Mouse (Mus musculus) frontal cortex, postnatal 14 days (tissue): Measurements from ENCODE around the gene Dcaf11.
A peak's percentile ranks its signal among the peaks of the same experiment; 100 is the strongest.

Source experiments
- DNase-seq, 2 experiments: peaks; one replicate each; pipeline ENCODE4 v3.0.0; 2022; ENCODE audit warnings: low spot score in 2 of 2

Gene Dcaf11

DNA sequence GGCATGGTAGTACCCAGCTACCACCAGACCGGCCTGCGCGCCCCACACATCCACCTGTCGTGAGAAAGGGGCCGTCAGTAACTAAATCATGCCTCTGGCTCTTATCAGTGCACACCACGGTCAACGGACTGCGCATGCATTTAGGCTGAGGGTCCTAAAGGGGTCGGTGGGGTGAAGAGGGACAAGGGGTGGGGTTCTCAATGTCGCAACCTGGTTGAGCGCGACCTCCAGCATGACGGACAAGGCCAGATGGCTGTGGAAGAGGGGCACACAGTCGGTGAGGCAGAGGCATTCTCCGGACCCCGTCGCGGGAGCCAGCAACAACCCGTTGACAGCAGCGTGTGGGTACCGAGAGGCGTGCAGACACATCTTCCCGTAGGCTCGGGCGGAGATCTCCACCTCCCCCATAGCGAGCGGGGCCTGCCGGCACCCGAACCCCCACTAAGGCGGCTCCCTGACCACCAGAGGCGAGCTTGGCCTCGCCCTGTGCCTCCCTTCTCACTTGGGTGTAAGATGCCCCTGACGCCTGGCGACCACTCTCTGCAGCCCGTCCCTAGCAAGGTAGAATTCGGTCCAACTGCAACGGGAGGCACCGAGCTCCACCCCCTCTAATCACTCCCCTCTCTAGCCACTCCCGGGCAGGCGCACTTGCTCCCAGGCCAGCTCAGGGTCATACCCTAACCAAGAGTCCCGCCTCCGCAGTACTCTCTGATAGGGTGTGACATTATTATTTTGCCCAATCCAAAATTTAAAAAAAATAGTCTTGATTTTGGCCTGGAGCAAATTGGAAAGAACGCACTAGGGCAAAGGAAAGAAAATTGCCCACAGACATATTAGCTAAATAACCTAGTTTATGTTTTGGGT, 25.1 kb downstream of the Dcaf11 start, which contains the start of gene Emc9:
Emc9 (minus strand) TSS at position 601 of the 864 bp plus-strand sequence.
- peak in 1 of 2 experiments; percentile 48 for DNase-seq

DNA sequence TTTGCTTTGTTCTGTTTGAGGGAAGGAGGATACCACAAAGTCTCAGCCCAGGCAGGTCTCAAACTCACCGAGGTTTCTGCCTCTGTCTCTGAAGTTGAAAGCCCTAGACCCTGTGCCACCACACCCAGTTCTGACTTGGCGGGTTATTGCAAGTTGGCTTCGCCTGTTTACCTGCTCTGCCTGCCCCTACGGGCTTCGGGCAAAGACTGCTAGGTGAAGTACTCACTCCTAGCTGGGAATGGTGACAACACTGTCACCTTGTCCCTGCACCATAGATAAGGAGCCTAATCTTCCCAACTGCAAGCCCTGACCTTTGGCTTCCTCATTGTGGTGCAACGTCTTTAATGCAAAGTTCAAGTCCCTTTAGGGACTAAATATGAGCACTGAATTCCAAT, 25.8 kb downstream of the Dcaf11 start:
- DNase-seq: no peak

DNA sequence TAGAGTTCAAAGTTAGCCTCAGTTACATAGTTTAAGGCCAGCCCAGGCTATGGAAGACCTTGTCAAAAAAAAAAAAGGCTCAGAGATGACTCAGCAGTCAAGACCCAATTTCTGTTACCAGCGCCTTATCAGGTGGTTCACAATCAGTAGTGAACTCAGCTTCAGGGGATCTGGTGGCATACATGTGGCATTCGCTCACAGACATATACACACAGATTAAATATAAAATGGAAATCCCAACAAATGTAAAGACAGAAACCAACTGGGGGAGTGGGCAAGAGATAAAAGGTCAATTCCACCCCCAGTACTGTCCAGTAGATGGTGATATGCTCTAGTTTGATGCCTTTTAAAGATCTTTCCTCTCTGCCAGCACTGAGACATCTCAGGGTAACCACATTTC, 26.3 kb downstream of the Dcaf11 start:
- DNase-seq: no peak

DNA sequence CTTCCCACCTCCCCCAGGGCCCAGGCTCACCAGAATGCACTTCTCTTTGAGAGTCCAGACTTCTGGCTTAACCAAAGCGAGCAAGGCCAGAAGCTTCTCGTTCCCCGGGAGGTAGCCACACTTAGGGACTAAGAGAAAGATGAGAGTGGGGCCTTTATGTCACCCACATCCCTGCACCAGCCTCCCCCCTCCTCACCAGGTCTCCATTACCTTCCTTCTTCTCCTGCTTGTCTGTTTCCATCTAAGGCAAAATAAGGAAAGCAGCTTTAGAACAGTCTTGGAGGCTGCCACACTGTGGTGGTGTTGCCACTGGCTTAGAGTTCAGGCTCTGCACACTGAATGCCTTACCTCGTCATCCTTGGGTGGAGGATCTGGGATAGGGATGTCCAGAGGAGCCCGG, 29.5 kb downstream of the Dcaf11 start:
- DNase-seq: no peak

DNA sequence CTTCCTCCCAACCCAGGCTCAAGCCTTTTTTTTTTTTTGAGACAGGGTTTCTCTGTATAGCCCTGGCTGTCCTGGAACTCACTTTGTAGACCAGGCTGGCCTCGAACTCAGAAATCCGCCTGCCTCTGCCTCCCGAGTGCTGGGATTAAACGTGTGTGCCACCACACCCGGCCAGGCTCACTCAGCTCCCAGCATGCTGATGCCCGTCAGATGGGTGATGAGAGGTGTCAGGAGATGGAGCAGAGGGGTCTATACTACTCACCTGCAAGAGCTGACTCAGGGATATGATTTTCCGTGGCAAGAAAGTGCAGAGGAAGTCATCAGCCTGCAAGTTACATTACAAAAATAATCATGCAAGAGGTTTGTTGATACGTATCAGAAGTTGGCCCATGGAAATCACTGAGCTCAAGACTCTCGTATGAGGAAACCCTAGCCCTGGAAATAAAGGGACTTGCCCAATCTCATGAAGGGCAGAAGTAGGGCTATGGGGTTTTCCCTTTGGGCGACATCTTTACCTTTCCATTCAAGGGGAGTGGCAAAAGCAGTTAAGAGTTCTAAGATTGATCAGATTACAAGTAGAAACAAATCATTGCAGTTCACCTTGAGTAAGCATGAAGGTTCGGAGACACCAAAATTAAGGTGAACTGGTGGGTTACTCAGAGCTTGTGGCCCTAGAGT, 30.1 kb downstream of the Dcaf11 start:
- DNase-seq: no peak

DNA sequence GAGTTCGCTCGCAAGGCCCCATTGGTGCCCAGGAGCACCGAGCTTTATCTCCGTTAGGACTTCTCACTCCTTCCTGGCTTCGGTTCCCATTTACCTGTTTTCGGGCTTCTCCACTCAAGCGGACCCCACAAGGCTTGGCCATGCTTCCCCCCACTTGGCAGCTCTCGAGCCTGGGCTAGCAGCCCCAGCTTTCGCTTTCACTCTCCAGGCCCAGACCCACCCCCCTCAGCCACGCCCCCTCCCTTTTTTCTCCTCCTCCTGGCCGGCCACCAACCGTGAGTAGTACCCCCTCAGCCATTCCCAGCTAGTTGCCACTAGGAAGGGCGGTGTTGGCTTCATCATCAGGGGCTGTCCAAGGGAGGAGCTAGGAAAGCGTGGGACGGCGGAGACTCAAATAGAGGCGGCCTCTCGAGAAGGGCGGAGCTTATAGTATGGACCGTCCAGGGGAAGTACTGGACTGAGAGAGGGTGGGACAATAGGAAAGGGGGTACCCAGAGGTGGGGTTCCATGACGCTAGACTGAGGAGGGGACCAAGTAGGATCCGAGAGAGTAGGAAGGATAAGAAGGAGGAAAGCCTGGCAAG, 31.0 kb downstream of the Dcaf11 start, which contains the start of gene Psme2:
Psme2 (minus strand) TSS at position 366 of the 583 bp plus-strand sequence.
- DNase-seq: peak; percentile 85 to 92

DNA sequence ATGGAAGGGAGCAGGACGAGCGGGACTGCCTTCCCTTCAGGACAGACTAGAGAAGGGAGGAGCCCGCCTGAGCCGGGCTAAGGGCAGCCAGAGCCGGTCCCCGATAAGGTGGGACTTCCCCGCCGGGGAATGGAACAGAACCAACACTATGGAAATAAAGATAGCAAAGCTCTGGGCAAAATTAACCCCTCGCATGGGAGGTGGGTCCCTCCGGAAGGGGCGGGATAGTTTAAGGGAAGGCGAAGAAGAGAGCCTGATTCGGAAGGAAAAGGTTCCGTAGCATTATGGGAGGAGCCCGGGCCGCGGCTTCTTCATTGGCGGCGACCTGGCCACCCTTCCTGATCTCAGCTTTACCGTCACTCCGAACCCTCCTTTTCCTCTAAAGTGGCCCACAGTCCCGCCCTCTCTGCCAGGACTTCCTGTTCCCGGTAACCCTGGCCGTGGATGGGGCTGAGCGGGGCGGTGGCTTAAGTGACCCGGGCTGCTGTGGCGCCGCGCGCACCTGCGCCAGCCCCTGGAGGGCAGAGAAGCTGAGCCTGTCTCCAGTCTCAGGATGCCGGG, 31.6 kb downstream of the Dcaf11 start, which contains the start of gene Rnf31:
Rnf31 (plus strand) TSS at position 378 of the 561 bp plus-strand sequence.
- DNase-seq: peak; percentile 91 to 92

DNA sequence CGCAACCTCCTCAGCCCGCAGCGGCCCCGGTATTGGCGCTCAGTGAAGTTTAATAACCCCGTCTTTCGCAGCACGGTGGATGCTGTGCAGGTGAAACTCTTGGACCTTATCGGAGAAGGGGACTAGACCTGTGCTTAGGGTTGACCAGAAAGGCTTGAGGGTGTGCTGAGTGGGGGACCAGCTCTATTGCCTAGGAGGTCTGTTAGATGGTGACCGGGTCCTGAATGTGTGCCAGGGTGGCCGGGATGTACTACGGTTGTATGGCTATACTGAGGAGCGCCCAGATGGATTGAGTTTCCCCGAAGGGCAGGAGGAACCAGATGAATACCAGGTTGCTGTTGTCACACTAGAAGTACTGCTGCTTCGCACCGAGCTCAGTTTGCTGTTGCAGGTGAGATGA, 32.4 kb downstream of the Dcaf11 start:
- DNase-seq: no peak

DNA sequence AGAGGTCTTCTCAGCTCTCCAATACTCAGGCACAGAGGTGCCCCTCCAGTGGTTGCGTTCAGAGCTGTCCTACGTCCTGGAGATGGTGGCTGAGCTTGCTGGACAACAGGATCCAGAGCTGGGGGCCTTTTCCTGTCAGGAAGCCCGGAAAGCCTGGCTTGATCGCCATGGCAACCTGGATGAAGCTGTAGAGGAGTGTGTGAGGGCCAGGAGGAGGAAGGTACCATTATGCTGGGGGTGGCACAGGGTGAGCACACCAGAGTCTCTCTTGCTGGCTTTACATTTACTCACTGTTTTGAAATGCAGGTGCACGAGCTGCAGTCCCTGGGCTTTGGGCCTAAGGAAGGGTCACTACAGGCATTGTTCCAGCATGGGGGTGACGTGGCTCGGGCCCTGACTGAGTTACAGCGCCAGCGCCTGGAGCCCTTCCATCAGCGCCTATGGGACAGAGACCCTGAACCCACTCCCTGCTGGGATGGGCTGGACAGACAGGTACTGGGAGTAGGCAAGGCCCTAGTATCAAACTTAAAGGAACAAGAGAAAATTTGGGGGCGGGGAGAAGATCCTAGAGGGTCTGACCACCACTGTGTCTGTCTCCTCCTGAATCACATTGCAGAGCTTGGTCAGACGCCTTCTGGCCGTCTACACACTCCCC, 36.4 kb downstream of the Dcaf11 start:
- DNase-seq: no peak

DNA sequence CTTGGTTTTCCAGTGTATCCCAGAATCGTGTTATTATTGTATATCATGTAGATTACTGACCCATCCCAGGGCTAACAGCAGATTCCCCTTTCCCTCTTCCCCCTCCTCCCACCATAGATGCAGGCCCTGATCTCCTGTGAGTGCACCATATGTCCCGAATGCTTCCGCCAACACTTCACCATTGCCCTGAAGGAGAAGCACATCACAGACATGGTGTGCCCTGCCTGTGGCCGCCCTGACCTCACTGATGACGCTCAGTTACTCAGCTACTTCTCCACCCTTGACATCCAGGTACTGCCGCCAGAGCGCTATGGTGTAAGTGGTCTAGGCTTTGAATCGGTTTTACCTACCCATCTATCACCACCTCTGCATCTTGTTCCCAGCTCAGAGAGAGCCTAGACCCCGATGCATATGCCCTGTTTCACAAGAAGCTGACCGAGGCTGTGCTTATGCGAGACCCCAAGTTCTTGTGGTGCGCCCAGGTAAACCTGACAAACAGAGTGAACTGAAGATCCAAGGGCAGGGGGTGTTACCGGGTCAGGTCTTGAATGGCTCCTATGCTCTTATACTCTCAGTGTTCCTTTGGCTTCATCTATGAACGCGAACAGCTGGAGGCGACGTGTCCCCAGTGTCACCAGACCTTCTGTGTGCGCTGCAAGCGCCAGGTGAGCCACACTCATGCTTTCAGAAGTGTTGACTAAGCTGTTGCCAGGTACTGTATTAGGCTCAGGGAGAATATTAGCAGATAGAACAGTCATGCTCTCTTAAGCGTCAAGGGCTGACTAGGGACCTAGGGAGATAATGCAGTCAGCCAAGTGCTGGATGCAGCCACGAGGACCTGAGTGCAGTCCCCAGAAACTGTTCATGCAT, 39.0 kb downstream of the Dcaf11 start:
- DNase-seq: no peak

DNA sequence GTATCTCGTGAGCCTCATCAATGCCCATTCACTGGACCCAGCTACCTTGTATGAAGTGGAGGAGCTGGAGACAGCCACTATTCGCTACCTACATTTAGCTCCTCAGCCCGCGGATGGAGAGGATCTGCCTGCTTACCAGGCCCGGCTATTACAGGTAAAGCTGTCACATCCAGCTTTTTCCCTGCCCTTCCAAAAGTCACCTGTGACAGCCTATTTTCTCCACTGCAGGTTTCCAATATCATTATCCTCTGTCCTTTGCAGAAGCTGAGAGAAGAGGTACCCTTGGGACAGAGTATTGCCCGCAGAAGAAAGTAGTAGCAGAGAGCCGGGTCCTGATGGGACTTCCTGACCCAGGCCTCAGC, 43.4 kb downstream of the Dcaf11 start, which contains the start of gene Irf9:
Irf9 (plus strand) TSS at position 301 of the 362 bp plus-strand sequence.
- DNase-seq: no peak

DNA sequence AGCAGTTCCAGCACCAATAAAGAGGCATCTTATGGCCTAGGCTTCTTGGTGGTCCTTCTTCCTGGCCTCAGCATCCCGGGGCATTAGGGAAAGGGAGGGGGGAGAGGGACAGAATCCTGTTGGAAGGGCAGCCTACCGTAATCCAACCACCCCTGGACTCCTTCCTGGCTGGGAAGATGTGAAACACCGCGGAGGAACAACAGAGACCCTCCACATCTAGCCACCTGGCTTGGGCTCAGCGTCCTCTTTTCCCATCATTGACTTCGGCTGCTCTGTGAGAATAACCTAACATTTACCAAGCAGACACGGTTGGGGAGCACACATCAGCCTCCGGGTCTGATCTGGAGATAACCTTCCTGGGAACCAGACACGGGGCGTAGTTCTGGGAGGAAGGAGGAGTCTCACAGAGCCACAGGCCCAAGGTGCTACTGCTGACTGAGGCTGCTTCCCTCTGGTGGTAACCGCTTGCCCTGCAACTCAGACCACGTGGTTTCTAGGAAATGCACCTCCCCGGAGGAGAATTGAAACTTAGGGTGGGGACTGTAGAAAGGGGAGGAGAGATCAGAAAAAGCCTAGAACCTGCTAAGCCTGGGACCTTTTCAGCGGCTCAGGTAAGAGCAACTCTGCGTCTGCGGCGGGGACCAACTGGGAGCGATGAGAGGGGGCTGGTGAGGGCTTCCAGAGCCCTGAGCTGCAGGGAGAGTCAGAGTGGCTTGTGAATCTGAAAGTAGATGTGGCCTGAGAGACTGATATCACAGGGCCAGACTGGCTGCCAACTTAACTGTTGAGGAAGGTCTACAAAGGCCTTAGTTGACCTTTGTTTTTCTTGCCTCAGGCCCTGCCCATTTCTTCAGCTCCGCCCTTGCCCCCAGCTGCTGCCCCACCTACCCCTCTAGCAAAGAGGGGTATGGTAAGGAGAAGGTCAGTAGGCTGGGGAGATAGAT, 44.1 kb downstream of the Dcaf11 start:
- DNase-seq: peak; percentile 80 to 83

DNA sequence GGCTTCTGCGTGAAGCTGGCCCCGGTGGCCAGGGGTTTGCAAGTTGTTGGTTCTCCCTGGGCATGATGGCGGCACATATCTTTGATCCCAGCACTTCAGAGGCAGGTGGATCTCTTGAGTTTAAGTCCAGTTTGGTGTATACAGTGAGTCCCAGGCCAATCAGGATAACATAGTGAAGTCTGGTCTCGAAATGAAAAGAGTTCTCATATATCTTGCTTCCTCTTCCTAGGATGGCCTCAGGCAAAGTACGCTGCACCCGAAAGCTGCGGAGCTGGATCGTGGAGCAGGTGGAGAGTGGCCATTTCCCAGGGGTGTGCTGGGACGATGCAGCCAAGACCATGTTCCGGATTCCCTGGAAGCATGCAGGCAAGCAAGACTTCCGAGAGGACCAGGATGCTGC, 45.0 kb downstream of the Dcaf11 start:
- no peak for DNase-seq

DNA sequence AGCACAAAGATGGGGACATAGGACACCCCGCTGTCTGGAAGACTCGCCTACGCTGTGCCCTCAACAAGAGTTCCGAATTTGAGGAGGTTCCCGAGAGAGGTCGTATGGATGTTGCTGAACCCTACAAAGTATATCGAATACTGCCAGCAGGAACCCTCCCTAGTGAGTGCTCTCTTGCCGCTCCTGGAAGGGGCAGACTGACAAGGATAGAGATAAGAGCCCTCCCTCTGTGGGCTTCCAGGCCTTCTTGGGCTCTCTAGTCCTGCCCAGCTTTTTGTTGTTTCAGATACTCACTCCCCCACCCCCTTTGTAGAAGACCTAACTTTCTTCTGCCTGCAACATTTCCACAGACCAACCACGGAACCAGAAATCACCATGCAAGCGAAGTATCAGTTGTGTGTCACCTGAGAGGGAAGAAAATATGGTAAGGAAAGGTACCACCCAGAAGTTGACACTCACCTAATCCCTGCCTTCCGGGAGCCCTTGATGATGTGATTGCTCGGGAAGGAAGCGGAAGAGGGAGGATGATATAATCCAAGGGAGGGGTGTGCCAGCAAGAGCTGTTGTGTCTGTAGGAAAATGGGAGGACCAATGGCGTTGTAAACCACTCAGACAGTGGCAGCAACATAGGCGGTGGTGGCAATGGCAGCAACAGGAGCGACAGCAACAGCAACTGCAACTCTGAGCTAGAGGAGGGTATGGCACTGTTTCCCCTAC, 46.1 kb downstream of the Dcaf11 start:
- no peak for DNase-seq

DNA sequence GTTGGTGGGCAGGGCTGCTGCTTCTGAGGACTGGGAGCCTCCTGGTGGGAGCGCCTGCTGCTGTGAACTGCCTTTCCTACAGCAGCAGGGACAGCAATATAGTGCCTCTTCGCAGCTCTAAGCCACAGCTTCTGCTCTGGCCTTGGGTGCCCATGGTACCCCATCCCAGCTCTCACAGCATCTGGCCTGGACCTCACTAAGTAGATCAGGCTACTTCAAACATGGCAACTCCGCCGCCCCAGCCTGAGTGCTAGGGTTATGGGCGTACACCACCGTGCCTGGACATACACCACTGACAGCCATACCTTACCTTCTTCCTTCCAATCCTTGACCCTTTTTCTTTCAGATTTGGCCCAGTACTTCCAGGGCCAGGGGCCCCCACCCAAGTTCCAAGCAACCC, 48.5 kb downstream of the Dcaf11 start:
- no peak for DNase-seq

DNA sequence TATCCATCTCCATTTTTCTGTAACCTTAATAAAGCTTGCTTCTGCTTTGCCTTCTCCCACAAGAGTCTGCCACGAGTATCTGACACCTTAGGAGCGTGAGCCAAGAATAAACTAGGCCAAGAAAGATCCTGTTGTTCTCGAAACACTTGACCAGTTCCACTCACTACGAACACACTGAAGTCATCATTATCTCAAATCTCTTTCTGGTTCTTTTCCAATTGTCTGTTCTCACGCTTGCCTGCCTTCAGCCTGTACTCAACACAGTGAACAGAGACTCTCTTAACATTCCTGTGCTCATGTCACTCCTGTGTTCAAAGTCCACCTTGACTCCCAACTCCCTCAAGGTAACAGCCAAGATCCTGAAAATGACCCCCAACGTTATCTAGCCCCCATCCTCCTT, 53.5 kb downstream of the Dcaf11 start:
- no peak for DNase-seq

DNA sequence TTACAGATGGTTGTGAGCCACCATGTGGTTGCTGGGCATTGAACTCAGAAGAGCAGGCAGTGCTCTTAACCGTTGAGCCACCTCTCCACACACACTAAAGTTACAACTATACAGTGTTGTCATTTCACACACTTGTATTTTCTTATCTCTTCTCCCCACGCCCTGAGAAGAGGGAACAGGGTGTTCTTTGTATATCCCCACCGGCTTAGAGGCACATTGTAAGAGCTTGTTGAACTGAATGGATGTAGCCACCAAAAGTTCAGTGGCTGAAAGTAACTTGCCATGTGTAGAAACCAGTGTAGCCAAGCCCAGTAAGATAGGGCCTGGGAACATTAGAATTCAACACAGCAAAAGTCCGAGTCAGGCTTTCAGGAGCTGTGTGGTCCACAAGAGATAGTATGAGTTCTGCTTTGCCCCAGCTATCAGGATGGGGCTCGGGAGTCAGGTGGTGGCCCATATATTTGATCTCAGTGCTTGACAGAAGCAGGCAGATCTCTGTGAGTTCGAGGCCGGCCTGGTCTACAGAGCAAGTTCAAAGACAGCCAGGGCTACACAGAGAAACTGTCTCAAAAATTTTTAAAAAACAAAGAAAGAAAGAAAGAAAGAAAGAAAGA, 54.9 kb downstream of the Dcaf11 start:
- no peak for DNase-seq

DNA sequence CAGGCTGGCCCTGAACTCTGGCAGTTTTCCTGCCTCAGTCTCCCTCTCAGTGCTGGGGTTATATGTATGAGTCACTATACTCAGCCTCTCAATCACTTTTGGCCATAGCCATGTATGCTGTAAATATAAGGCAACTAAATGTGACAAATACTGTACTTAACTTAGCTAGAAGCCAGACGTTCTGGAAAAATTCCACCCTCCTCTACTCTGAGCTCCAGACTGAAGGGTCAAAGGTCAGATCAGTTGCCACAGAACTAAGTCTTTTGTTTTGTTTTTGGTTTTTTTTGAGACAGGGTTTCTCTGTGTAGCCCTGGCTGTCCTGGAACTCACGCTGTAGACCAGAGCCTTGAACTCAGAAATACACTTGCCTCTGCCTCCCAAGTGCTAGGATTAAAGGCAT, 56.1 kb downstream of the Dcaf11 start:
- no peak for DNase-seq
